Mouse (Mus musculus): ENCODE measurements around the gene Impdh2. TPM values are rescaled to one million over a fixed set of nuclear protein-coding genes. Genes with fewer than 3 reads are reported as not detected.
A peak's percentile ranks its signal among the peaks of the same experiment; 100 is the strongest.

Impdh2 gene
- total RNA-seq, 2 experiments from 2014 or later = 294 to 334 TPM

DNA sequence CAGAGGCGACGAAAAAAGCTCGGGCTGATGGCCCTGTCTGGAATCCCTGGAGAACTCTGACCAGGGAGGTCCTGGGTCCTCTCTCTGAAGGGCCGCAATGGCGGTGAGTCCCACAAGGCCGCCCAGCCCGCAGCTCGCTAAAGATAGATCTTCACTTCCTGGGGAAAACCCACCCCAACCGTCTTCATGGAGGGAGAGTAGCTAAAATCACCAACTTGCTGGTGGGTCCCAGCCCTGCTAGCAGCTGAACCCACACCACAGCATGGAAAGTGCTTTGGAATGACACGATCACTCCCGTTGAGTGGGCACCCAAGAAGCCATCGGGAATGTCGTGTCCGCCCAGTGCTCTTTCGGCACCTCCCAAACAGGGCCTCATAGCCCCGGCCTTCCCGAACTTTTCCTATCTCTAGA is 8.4 kb downstream of the Impdh2 start:
- no peak for ATAC-seq (replicated peaks; ENCODE audit: poor library complexity, severe bottlenecking)

DNA sequence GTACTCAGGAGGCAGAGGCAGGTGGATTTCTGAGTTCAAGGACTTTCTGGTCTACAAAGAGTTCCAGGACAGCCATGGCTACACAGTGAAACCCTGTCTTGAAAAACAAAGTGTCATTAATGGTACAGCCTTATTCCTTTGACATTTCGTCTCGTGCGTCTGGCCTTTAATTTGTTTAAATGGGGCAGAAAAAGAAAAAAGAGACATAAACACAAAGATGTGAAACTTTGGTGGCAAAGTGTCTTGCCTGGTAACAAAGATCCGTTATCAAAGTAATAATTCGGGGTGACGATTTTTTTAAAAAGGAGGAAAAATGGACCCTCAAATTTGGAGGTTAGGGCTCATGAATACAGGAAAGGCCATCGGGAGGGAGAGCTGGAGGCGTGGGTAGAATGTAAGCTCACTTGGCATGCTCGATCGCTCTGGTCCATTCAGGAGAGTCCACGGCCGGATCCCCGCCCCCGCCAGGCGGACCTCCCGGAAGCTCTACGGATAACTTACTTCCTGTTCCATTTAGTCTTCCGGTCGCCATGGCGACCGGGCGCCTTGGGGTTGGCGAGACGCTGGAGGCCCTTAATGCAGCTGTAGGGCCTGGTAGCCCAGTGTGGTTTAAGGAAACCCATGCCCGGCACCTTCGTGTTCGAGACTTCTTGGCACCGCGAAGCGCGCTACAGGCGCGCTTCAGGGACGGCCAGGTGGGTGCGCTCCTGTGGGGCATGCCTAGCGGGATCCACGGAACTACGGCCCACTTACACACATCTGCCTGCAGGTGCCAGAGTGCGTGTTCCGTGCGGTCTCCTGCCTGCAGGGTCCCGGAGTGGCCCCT is 9.5 kb downstream of the Impdh2 start, which contains the start of gene Dalrd3:
TSS of gene Dalrd3 (plus strand) at position 506 of the 826 bp plus-strand sequence.
- ATAC-seq (replicated peaks; ENCODE audit: poor library complexity, severe bottlenecking) = peak; percentile 45

DNA sequence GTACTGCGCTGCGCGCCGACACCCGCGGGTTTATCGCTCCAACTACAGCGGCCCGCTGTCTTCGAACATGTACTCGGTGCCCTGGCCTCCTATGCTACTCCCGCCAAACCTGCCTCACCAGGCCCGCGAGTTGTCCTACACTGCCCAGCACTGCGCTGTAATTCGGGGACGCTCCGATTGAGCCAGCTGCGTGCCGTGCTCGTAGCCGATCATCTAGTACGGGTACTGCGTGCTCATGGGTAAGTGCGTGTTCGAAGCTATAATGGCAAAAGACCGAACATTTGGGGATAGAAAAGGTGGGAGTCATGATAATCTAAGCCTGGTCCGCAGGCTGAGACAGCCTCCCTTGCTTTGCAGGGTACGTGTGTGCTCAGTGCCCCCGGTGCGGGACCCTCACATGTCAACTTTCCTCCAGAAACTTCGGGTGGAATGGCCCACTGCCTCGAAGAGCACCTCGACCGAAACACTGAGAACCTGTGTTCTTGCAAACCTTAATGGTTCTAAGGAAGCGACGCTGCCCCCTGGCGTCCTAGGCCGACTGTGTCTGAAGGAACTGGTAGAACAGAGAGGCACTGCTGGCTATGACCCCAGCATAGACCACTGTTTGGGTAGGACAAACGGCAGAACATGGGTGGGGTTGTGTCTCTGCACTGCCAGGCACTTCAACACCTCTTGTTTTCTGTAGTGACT is 10.3 kb downstream of the Impdh2 start:
- ATAC-seq (replicated peaks; ENCODE audit: poor library complexity, severe bottlenecking) = peak; percentile 20

DNA sequence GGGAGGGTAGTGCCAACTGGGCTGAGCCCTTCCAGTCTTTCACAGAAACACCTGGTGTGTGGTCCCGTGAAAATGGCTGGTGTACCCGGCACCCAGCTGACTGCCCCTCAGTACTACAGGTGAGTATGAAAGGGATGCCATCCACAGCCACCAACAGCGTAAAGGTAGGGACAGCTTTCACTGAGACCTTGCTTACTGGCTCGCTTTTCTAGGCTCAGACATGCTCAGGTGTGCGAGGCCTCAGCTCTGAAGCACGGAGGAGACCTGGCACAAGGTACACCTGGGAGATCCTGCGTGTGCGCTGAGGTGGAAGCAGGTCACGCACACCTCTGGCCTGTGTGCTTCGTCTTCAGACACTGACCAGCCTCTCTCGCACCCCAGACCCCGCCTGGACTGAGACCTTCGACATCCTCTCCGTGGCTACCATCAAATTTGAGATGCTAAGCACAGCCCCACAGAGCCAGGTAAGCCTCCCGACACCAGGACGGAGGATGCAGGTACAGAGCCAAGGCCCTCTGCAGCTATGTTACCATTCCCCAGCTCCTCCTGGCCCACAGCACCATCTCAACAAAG is 11.4 kb downstream of the Impdh2 start:
- no peak for ATAC-seq (replicated peaks; ENCODE audit: poor library complexity, severe bottlenecking)

DNA sequence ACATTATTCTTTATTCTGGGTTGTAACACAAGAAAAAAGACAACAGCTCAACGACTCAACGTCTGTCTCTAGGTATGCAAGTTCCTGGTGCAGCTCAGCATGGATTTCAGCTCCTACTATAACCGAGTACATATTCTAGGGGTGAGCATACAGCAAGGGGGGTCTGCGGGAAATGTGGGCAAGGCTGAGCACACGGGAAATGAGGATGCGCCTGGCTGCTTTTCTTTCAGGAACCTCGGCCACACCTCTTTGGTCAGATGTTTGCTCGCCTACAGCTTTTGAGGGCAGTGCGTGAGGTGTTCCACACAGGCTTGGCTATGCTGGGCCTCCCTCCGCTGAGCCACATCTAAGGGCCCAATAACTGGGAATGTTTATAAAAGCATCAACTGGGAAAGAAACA is 12.2 kb downstream of the Impdh2 start:
- ATAC-seq (replicated peaks; ENCODE audit: poor library complexity, severe bottlenecking) = no peak

DNA sequence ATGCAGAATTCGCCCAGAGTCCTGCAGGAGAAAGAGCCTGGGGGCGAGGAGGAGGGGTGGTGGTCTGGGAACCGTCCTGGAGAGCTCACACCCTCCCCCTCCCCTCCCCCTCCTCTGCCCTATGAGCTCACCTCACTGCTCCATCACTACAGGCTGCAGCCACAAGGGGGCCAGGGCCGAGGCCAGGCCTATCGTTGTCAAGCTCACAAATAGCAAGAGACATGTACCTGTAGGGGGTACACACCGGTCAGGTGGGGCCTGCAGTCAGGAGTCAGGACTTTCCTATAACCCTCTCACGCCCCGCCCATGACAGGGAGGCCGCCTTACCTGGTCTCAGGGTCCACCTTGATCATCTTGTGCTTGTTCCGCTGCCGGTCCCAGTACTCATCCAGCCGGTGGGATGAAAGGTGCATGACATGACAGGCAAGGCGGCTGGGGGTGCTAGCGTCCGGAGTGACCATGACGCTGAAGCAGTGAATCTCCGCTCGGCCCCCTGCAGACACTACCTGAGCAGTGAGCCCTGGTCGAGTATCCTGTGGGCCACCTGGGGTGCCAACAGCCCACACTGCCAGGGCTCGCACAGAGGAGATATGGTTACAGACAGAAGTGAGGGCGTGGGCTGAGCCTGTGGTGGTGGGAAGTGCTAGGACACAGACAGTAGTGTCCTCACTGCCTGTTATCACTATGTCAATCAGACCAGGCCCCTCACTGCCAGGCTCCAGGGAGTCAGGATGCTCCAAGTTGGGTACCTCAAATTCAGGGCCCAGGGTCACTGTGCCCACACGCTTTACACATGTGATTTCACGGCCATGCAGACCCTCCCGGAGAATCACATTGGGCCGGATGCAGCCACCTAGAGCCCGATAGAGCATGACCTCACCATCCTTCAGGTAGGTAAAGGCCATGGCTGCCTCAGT is 13.9 kb downstream of the Impdh2 start:
- ATAC-seq (replicated peaks; ENCODE audit: poor library complexity, severe bottlenecking) = 0 out of 2 replicates have a peak, but pooled peaks have one; percentile 11

DNA sequence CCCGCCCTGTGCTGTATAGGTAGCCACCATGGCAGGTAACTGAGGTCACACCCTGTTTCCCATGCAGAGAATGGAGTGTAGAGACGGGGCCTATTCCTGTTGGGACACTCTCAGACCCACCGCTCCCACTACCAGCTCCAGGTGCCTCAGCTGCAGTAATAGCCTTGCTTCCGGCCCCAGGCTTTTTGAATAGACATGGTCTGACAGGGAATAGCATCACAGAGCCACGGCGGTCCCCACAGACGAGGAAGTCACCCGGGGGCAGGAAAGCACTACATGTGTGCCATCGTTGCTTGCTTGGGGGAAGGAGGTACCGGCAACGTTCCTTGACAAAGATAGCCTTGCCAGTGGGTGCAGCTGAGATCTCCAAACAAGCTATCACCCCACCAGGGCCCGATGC is 14.8 kb downstream of the Impdh2 start:
- no peak for ATAC-seq (replicated peaks; ENCODE audit: poor library complexity, severe bottlenecking)

DNA sequence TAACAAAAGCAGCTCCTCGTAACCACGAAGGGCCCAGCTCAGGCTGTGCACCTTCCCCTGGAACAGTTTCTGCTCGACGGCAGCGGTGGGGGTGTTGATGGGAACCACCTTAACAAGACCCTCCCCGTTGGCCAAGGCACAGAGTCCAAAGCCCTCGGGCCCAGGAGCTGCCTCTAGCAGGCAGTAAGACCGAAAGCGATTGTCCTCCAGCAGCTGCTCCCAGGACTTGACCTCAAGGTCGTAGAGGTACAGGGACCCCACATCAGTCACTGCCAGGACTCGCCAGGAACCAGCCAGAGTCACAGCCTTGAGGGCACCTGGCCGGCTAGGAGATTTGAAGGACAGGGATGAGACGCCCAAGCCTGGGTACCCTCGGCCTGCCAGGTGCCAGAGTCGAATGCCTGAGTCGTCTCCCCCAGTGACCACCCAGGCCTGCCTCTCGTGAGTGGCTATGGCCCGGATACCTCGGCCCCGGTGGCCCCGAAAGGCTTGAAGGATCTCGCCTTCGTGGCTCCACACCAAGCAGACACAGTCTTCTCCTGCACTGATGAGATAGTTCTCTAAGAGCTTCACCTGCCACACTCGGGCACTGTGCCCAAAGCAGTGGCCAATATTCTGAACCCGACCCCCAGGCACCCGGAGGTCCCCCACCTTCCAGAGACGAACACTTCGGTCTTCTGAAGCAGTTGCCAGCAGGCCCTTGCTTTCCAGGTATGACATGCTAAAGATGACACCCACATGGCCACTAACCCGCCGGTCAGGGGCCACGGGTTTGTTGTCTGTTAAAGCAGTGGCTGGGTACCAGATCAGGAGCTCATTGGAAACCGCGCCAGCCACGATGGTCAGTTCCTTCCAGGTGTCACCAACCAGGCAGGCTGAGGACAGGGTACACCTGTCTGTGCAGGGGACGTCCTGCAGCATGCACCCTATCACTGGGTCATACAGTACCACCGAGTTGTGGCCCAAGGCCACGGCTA is 15.5 kb downstream of the Impdh2 start:
- ATAC-seq (replicated peaks; ENCODE audit: poor library complexity, severe bottlenecking) = no peak

DNA sequence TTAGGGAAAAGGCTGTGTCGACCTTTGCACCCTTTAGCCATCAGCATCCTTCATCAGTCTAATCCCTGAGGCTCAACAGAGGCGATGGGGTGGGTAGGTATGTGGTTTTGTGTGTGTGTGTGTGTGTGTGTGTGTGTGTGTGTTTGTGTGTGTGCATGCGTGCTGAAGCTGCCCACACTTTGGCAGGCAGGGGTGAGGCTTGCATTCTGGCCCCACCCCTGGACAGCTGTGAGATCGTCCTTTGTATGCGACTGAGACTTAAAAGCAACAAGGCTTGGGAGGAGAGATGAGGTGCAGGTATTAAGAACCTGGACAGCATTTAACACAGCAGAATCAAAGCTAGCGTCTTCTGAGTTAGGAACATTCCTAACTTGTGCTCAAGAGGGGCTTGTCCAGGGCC is 16.9 kb downstream of the Impdh2 start:
- ATAC-seq (replicated peaks; ENCODE audit: poor library complexity, severe bottlenecking) = no peak

DNA sequence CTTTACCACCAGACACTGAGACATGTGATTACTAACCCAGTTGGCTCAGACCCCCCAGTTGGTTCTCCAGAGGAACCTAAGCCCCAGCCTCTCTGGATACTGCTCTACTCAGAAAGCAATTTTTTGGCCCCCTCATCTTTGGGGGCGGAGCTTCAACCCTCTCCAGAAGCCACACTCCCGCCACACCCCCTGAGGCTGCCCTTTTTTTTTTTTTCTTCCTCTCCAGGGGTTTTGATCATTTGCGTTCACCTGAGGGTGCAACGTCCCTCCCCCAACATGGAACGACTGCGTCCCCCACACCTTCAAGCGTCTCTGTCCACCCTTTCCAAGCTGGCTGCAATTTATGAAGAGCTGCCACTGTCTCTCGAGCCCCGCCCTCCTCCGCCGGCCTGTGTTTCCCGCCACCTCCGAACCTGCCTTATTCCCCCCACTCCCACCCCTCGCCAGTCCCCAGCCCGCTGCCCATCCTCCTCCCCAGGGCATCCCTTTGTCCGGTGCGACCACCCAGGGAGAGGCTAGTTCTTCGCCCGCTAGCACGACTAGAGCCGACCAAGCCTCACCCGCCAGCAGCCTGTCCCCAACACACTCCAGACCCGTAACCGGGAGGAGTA is 18.0 kb downstream of the Impdh2 start:
- ATAC-seq (replicated peaks; ENCODE audit: poor library complexity, severe bottlenecking) = peak; percentile 10

DNA sequence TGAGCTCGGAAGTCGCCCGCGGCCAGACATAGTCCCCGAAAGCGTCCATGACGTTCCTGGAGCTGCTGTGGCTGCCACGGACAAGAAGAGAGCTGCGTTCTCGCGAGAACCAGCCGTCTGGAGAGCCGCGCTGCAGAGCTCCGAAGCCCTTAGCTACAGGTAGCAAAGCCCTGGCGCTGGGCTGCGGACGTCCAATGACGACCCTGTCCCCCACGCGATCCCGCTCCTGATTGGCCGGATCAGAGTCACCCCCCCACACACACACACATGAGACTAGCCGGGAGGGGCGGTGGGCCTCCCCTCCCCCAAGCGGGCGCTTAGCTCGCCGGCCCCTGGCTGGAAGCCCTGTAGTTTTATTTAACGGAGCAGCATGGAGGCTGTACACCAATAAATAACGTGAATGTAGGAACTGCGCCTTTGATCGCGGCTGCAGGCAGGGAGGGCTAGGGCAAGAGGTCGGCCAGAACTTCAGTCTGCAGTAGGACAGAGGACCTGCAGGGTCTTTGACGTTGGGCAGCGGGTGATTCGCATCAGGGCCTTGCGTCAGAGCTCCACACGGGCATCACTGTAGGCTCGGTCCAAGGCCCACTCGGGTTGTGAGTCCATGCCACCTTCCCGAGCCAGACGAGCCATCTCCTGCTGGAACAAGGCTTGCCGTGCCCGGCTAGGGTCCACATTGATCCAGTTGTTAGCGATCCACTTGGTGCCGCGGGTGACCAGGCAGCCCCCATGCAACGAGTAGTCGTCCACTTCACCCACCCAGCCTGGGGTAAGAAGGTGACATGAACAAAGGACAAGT is 18.7 kb downstream of the Impdh2 start, which contains the start of gene Wdr6:
TSS of gene Wdr6 (minus strand) at position 195 of the 799 bp plus-strand sequence.
- peak; percentile 87 for ATAC-seq (replicated peaks; ENCODE audit: poor library complexity, severe bottlenecking)

DNA sequence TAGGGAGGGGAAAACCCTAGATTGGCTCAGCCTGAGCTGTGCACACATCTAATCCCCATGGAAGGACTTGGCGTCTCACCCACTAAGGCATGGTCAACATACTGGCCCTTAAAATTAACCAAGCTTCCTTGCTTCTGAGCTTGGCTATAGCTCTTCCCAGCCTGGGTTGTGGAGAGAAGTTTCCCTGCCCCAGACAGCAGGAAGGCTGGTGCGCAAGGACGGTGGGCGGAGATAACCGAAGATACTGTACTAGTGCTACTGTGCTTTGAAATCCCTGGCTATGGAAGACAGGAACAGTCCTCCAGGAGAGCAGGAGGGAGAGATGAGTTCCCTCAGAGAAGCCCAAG is 19.2 kb downstream of the Impdh2 start:
- ATAC-seq (replicated peaks; ENCODE audit: poor library complexity, severe bottlenecking) = no peak

DNA sequence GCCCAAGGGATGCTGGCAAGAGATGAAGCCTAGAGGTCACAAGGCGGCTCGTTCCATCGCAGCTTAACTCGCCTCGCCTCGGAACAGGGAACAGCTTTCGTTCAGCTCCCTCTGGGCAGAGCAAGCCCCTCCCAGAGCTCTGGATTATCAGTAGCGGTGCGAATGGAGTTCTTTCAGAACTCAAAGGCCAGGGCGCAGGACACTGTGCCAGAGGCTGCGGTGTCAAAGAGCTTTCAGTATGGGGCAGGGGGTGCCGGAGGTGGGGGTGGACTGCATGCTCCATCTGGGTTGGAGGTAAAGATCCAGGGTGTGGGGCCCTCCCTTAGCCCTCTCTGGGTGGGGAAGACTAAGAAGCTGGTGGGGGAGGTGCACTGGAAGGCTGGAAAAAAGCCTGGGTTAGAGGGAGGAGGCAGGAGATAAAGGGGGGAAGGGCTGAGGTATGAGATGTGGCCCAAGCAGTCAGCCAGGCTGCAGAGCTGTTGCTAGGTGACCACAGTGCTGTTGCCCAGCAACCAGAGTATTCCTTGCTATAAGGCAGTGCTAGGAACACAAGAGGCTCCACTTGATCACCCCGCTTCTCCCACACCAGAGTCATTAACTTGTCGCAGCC is 27.6 kb downstream of the Impdh2 start:
- no peak for ATAC-seq (replicated peaks; ENCODE audit: poor library complexity, severe bottlenecking)

DNA sequence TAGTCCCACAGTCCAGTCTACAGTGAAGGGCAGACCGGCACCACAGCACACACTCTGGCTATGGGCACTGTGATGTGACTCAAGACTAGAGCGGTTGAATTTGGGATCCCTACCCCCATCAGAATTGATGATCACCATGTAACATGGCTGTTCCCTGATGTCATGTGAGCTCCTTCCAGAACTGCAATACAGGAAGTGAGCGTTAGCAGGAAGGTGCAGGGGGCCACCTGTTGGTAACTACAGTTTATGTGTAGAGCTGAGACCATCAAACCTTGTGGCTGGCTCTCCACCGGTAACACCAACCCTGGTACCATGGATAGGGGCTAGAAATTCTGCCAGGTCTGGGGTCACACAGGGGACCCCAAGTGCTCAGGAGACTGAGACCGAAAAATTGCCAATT is 29.1 kb downstream of the Impdh2 start:
- ATAC-seq (replicated peaks; ENCODE audit: poor library complexity, severe bottlenecking) = peak; percentile 78

DNA sequence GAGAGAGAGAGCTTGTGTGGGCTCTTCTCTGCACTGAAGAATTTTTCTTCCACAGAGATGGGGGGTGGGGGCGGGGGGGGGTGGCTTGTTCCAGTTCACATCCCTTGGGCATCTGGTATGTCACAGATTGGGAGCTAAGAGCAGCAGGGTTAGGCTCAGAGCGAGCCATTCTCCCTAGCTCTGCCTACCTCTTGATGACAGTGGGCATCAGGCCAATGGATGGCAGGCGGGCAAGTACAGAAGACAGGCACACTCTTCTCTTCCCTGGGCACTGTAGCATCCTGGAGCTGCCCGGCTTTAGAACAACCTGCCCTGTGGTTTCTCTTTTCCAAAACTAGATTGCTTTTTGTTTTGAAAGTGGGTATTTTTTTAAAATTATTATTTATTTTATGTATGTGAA is 31.4 kb downstream of the Impdh2 start:
- no peak for ATAC-seq (replicated peaks; ENCODE audit: poor library complexity, severe bottlenecking)

DNA sequence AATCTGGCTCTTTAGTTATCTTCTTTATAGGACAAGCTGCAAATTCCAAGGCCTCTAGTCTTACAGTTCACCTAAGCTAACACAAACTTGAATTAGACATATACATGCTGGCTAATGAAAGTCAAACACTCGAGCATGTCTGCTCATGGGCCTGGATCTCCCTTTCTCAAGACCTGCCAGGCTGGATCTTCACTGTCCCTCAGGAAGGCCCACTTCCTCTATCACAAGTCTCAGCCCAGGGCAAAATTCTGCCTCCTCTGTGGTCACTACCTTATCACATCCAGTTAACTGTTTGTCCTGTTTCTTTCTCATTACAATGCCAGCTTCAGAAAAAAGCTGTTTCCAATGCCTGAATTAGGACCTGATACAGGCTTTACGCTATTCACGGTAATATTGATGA is 34.3 kb downstream of the Impdh2 start:
- peak; percentile 68 for ATAC-seq (replicated peaks; ENCODE audit: poor library complexity, severe bottlenecking)

DNA sequence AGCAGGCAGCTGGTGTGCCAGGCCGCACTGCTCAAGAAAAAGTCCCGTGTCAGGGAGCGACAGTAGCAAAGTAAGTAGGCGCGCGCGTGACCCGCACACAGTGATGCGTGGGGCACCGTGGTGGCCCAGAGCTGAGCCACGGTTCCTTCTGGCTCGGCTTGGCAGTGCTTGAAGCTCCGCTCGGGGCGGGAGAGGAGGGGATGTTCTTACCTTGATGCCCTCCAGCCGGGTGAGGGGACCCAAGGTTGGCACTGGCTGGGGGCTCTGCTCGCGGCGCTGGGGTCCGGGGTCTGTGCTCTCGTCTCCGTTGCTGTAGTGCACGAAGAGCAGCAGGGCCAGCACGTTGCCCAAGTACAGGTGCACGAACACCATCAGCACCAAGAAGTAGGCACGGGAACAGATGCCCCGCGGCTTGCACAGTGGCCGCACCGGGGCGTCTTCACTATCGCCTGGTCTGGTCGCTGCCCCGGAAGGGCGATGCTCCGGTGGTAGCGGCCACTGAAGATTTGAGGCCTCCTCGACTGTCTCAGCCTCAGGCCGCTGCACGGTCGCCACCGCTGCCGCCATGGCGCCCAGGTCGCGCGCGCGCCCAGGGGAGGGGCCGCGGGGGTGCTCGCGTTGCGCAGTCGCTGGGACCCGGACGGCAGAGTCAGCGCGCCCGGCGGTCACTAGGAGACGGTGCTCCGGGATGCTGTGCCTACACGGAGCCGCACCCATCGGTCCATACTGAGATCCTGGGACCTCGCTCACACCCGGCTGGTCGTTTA is 37.1 kb downstream of the Impdh2 start, which contains the start of gene P4htm:
TSS of gene P4htm (minus strand) at position 670 of the 767 bp plus-strand sequence.
- peak; percentile 83 for ATAC-seq (replicated peaks; ENCODE audit: poor library complexity, severe bottlenecking)

All from granulocyte monocyte progenitor cell, adult 5-6 weeks (primary cell).